13 mouse cellular contexts compared by ENCODE assay signal in the genomic region with DNA sequence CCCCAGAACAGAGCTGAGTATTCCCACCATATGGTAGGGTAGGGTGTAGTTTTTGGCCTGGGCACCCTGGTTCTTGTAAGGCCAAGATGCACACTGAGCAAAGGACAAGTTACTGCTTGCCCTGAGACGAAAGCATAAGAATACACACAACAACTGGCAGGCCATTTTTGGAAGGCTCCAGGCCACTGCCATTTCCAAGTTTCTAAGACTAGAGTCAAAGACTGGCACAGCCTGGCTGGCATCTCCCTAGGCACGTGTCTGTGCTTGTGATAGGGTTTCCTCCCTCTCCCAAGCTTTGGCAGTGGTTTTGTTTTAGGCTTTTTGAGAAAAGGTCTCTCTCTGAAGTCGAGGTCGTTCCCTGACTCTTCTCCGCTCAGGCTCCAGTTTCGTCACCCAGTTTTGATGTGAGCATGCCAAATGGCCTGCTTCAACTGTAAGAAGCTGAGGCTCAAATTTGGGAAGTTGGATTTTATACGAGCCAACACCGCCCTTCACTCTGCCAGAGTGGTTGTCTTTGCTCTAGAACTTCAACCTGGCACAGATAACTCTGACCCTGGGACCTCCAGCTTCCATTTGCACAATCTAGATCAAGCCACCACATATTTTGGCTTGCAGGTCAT. TPM values are rescaled to one million over a fixed set of nuclear protein-coding genes. Genes with fewer than 3 reads are reported as not detected.
A peak's percentile ranks its signal among the peaks of the same experiment; 100 is the strongest.
DNase-seq lines count a peak whose midpoint lies in the region; ATAC-seq and TF ChIP-seq lines count a peak whose summit lies in the region.
"Had no signal": no experiment of that assay in that cellular context is flagged by ENCODE, and none has a peak within 500 bp of the region (broad histone marks: within the 10 kb centered on the region; RNA-seq: fewer than 3 reads in every experiment).

No protein-coding gene starts in this region.

- H3K4me3 ChIP-seq in heart, adult 2 months, result no peak overlapping the region
- H3K4me3 ChIP-seq in heart, embryonic 12.5 days, result no peak overlapping the region
- H3K4me3 ChIP-seq in hindbrain, embryonic 15.5 days, result no peak overlapping the region
- H3K4me3 ChIP-seq: heart, embryonic 10.5 days; left cerebral cortex, adult 2 months; neural tube, embryonic 12.5 days had no signal

- H3K27ac ChIP-seq in heart, adult 2 months, result peak overlapping the region; percentile 42
- H3K27ac ChIP-seq in heart, embryonic 12.5 days (ENCODE audit: poor library complexity, severe bottlenecking), result no peak overlapping the region
- peak overlapping the region; percentile 37; the same call in 1 of the 2 replicates for H3K27ac ChIP-seq in hindbrain, embryonic 15.5 days (replicated peaks)
- H3K27ac ChIP-seq: heart, embryonic 10.5 days; left cerebral cortex, adult 2 months; neural tube, embryonic 12.5 days had no signal

- intact Hi-C loops in heart, adult 2 months (cut with DNase I), result no loop called here

- no peaks in the 10 kb centered on the region for H3K79me2 ChIP-seq in heart, adult 2 months (replicated peaks; ENCODE audit: control insufficient read depth, insufficient read depth, low read length)

- no peak overlapping the region for H3K9ac ChIP-seq in heart, adult 2 months (ENCODE audit: low read depth, low read length)
- H3K9ac ChIP-seq in heart, embryonic 12.5 days, result no peak overlapping the region
- H3K9ac ChIP-seq in hindbrain, embryonic 15.5 days, result no peak overlapping the region
- H3K9ac ChIP-seq: neural tube, embryonic 12.5 days had no signal

- TF ChIP-seq POLR2A in heart, adult 2 months (IDR thresholded peaks at IDR 0.05; ENCODE audit: insufficient read depth, low read depth, low read length), result no peak

- no peak for ATAC-seq in heart, embryonic 12.5 days (ENCODE audit: insufficient number of reproducible peaks, low FRiP score)
- ATAC-seq in hindbrain, embryonic 15.5 days (ENCODE audit: low FRiP score, low read depth), result no peak
- no peak for ATAC-seq in CD4-positive, CD25-positive, alpha-beta regulatory T cell, adult 4 months
- no peak for ATAC-seq in megakaryocyte-erythroid progenitor cell, adult 5-6 weeks (replicated peaks; ENCODE audit: low FRiP score, low TSS enrichment, poor library complexity, severe bottlenecking)

- no peak for TF ChIP-seq EP300 in heart, adult 2 months (IDR thresholded peaks at IDR 0.05; ENCODE audit: insufficient read depth, low read depth, low read length)

- no peak for DNase-seq in heart, adult 2 months
- peak; percentile 85 for DNase-seq in adrenal gland, adult 2 months
- DNase-seq in adrenal gland, postnatal 36 days, result peak; percentile 72 to 82
- DNase-seq: embryo, embryonic 11 days; kidney, adult 8-10 months; lung, postnatal 14 days had no signal

- H3K27me3 ChIP-seq in heart, adult 2 months (ENCODE audit: control insufficient read depth, insufficient read depth, low read length), result no peaks in the 10 kb centered on the region
- H3K27me3 ChIP-seq in heart, embryonic 12.5 days (replicated peaks), result no peaks in the 10 kb centered on the region
- no peaks in the 10 kb centered on the region for H3K27me3 ChIP-seq in hindbrain, embryonic 15.5 days
- H3K27me3 ChIP-seq: neural tube, embryonic 12.5 days had no signal

- TF ChIP-seq CTCF in heart, adult 2 months (IDR thresholded peaks at IDR 0.05), result no peak

- H3K4me1 ChIP-seq in heart, adult 2 months (ENCODE audit: control insufficient read depth, insufficient read depth, low read length), result peaks cover 4% of the 10 kb centered on the region
- H3K4me1 ChIP-seq in heart, embryonic 12.5 days (replicated peaks), result peaks cover 4% of the 10 kb centered on the region
- H3K4me1 ChIP-seq in hindbrain, embryonic 15.5 days (replicated peaks), result peaks cover 11% of the 10 kb centered on the region

- H3K4me2 ChIP-seq in heart, embryonic 12.5 days, result no peak overlapping the region
- H3K4me2 ChIP-seq in hindbrain, embryonic 15.5 days, result no peak overlapping the region
- H3K4me2 ChIP-seq: neural tube, embryonic 12.5 days had no signal

- H3K36me3 ChIP-seq in heart, adult 2 months (ENCODE audit: control insufficient read depth, insufficient read depth, low read length), result no peaks in the 10 kb centered on the region
- peaks cover 53% of the 10 kb centered on the region for H3K36me3 ChIP-seq in heart, embryonic 12.5 days
- H3K36me3 ChIP-seq in hindbrain, embryonic 15.5 days, result peaks cover 40% of the 10 kb centered on the region

- H3K9me3 ChIP-seq in heart, embryonic 12.5 days (replicated peaks), result no peaks in the 10 kb centered on the region
- no peaks in the 10 kb centered on the region for H3K9me3 ChIP-seq in hindbrain, embryonic 15.5 days
- H3K9me3 ChIP-seq: heart, embryonic 10.5 days; neural tube, embryonic 12.5 days had no signal

- 50% methylated on average over 8 of the region's 8 CpGs for WGBS in heart, adult 2 months
- WGBS in heart, embryonic 12.5 days, result 79% methylated on average over 8 of the region's 8 CpGs
- 77% methylated on average over 8 of the region's 8 CpGs for WGBS in hindbrain, embryonic 15.5 days

RNA-seq across cellular contexts. Expression of a gene that starts 8.0 kb away (rescaled TPM):
- total RNA-seq in heart, adult 2 months (2021), result 10 to 100 TPM; 40.9 to 44.3 TPM
- polyA plus RNA-seq in heart, adult 2 months (2012; rRNA removed), result 107 and 114 TPM in 2 replicates
- polyA plus RNA-seq in heart, embryonic 12.5 days (2016; fragmentation: Nextera tagmentation; extraction: Ambion mirVana), result 79.3 and 79.4 TPM in 2 replicates
- total RNA-seq in adrenal gland, adult 2 months (2021), result 100 to 1,000 TPM in 1 of 2 experiments, 10 to 100 TPM in 1; 93.7 to 118 TPM
- 161 and 176 TPM in 2 replicates for polyA plus RNA-seq in adrenal gland, adult 2 months (2012; rRNA removed)
- total RNA-seq in adrenal gland, postnatal 36 days (2021), result 100 to 1,000 TPM in 1 of 2 experiments, 10 to 100 TPM in 1; 98.9 to 101 TPM
- 15.5 and 16.0 TPM in 2 replicates for polyA plus RNA-seq in hindbrain, embryonic 15.5 days (2015; fragmentation: Nextera tagmentation; extraction: Ambion mirVana)
- polyA plus RNA-seq in CD4-positive, CD25-positive, alpha-beta regulatory T cell, adult 4 months (2017; shearing (Covaris generic)), result 1 to 10 TPM; 2.0 to 3.9 TPM
- total RNA-seq in megakaryocyte-erythroid progenitor cell, adult 5-6 weeks (2014; fragmentation: Nextera tagmentation), result 1.4 and 1.7 TPM in 2 replicates
- total RNA-seq in megakaryocyte-erythroid progenitor cell, adult 5-6 weeks (2017), result 1.3 and 1.6 TPM in 2 replicates

RNA-seq across cellular contexts. Expression of a gene that starts 9.5 kb away (rescaled TPM):
- total RNA-seq in heart, adult 2 months (2021), result 10 to 100 TPM; 45.5 to 46.6 TPM
- 33.9 and 36.0 TPM in 2 replicates for polyA plus RNA-seq in heart, adult 2 months (2012; rRNA removed)
- 37.0 and 41.2 TPM in 2 replicates for polyA plus RNA-seq in heart, embryonic 12.5 days (2016; fragmentation: Nextera tagmentation; extraction: Ambion mirVana)
- 10 to 100 TPM; 72.0 to 83.7 TPM for total RNA-seq in adrenal gland, adult 2 months (2021)
- polyA plus RNA-seq in adrenal gland, adult 2 months (2012; rRNA removed), result 117 and 121 TPM in 2 replicates
- total RNA-seq in adrenal gland, postnatal 36 days (2021), result 10 to 100 TPM; 76.9 to 82.6 TPM
- polyA plus RNA-seq in hindbrain, embryonic 15.5 days (2015; fragmentation: Nextera tagmentation; extraction: Ambion mirVana), result 49.8 and 56.5 TPM in 2 replicates
- 1 to 10 TPM; 7.0 to 9.3 TPM for polyA plus RNA-seq in CD4-positive, CD25-positive, alpha-beta regulatory T cell, adult 4 months (2017; shearing (Covaris generic))
- total RNA-seq in megakaryocyte-erythroid progenitor cell, adult 5-6 weeks (2014; fragmentation: Nextera tagmentation), result 33.0 and 46.3 TPM in 2 replicates
- total RNA-seq in megakaryocyte-erythroid progenitor cell, adult 5-6 weeks (2017), result 7.2 and 10.2 TPM in 2 replicates

RNA-seq across cellular contexts. Expression of a gene that starts 27.0 kb away (rescaled TPM):
- total RNA-seq in heart, adult 2 months (2021), result 10 to 100 TPM; 22.4 to 23.0 TPM
- 4.9 and 7.1 TPM in 2 replicates for polyA plus RNA-seq in heart, adult 2 months (2012; rRNA removed)
- 7.1 and 7.2 TPM in 2 replicates for polyA plus RNA-seq in heart, embryonic 12.5 days (2016; fragmentation: Nextera tagmentation; extraction: Ambion mirVana)
- 10 to 100 TPM; 40.2 to 49.7 TPM for total RNA-seq in adrenal gland, adult 2 months (2021)
- 17.7 and 21.3 TPM in 2 replicates for polyA plus RNA-seq in adrenal gland, adult 2 months (2012; rRNA removed)
- 10 to 100 TPM; 47.7 to 59.7 TPM for total RNA-seq in adrenal gland, postnatal 36 days (2021)
- 14.6 and 15.3 TPM in 2 replicates for polyA plus RNA-seq in hindbrain, embryonic 15.5 days (2015; fragmentation: Nextera tagmentation; extraction: Ambion mirVana)
- 10 to 100 TPM; 10.8 to 10.9 TPM for polyA plus RNA-seq in CD4-positive, CD25-positive, alpha-beta regulatory T cell, adult 4 months (2017; shearing (Covaris generic))
- 26.6 and 28.7 TPM in 2 replicates for total RNA-seq in megakaryocyte-erythroid progenitor cell, adult 5-6 weeks (2014; fragmentation: Nextera tagmentation)
- total RNA-seq in megakaryocyte-erythroid progenitor cell, adult 5-6 weeks (2017), result 1.9 and 2.1 TPM in 2 replicates

RNA-seq across cellular contexts. Expression of a gene that starts 27.2 kb away (rescaled TPM):
- total RNA-seq in heart, adult 2 months (2021), result 10 to 100 TPM in 1 of 2 experiments, 1 to 10 TPM in 1; 9.5 to 11.5 TPM
- 16.8 and 19.2 TPM in 2 replicates for polyA plus RNA-seq in heart, adult 2 months (2012; rRNA removed)
- polyA plus RNA-seq in heart, embryonic 12.5 days (2016; fragmentation: Nextera tagmentation; extraction: Ambion mirVana), result 42.1 and 42.5 TPM in 2 replicates
- total RNA-seq in adrenal gland, adult 2 months (2021), result 10 to 100 TPM; 20.1 to 20.3 TPM
- polyA plus RNA-seq in adrenal gland, adult 2 months (2012; rRNA removed), result 40.4 and 50.3 TPM in 2 replicates
- 10 to 100 TPM; 16.5 to 17.4 TPM for total RNA-seq in adrenal gland, postnatal 36 days (2021)
- 12.8 and 13.3 TPM in 2 replicates for polyA plus RNA-seq in hindbrain, embryonic 15.5 days (2015; fragmentation: Nextera tagmentation; extraction: Ambion mirVana)
- polyA plus RNA-seq in CD4-positive, CD25-positive, alpha-beta regulatory T cell, adult 4 months (2017; shearing (Covaris generic)), result 10 to 100 TPM; 23.6 to 30.1 TPM
- 37.2 and 42.7 TPM in 2 replicates for total RNA-seq in megakaryocyte-erythroid progenitor cell, adult 5-6 weeks (2014; fragmentation: Nextera tagmentation)
- 15.5 and 25.6 TPM in 2 replicates for total RNA-seq in megakaryocyte-erythroid progenitor cell, adult 5-6 weeks (2017)

RNA-seq across cellular contexts. Expression of a gene that starts 28.3 kb away (rescaled TPM):
- total RNA-seq in heart, adult 2 months (2021), result 10 to 100 TPM; 24.4 to 26.0 TPM
- 55.6 and 62.6 TPM in 2 replicates for polyA plus RNA-seq in heart, adult 2 months (2012; rRNA removed)
- 59.5 and 60.8 TPM in 2 replicates for polyA plus RNA-seq in heart, embryonic 12.5 days (2016; fragmentation: Nextera tagmentation; extraction: Ambion mirVana)
- 100 to 1,000 TPM; 105 to 130 TPM for total RNA-seq in adrenal gland, adult 2 months (2021)
- polyA plus RNA-seq in adrenal gland, adult 2 months (2012; rRNA removed), result 93.3 and 98.1 TPM in 2 replicates
- total RNA-seq in adrenal gland, postnatal 36 days (2021), result 100 to 1,000 TPM in 1 of 2 experiments, 10 to 100 TPM in 1; 90.4 to 123 TPM
- 57.4 and 58.1 TPM in 2 replicates for polyA plus RNA-seq in hindbrain, embryonic 15.5 days (2015; fragmentation: Nextera tagmentation; extraction: Ambion mirVana)
- polyA plus RNA-seq in CD4-positive, CD25-positive, alpha-beta regulatory T cell, adult 4 months (2017; shearing (Covaris generic)), result 100 to 1,000 TPM; 117 to 147 TPM
- total RNA-seq in megakaryocyte-erythroid progenitor cell, adult 5-6 weeks (2014; fragmentation: Nextera tagmentation), result 80.4 and 150 TPM in 2 replicates
- total RNA-seq in megakaryocyte-erythroid progenitor cell, adult 5-6 weeks (2017), result 84.3 and 104 TPM in 2 replicates

Comparison
In these comparisons a context has a peak if more than half of its experiments do, and no peak if none do; other contexts are left out.
1. DNase-seq: peak in adrenal gland, adult 2 months (single experiment) and adrenal gland, postnatal 36 days (2 of 2); none in heart, adult 2 months (0 of 2).